Mouse (Mus musculus) liver, adult 2 months (tissue): ENCODE data around the gene Rps15a. TPM values are rescaled to one million over a fixed set of nuclear protein-coding genes. Genes with fewer than 3 reads are reported as not detected.

Source experiments
- DNase-seq: peaks from one replicate; pipeline ENCODE4 v3.0.0-alpha.2; 2011; ENCODE audit warnings: low read depth, low spot score; ENCODE audit errors: extremely low read depth
- H3K27ac ChIP-seq: fragments of 200-500 bp; replicated peaks from 2 replicates; pipeline ENCODE4 v1.5.1; 2012; ENCODE audit warnings: low read depth, mild to moderate bottlenecking, control low read depth, inconsistent platforms, low read length; ENCODE audit not compliant: insufficient read depth
- H3K27me3 ChIP-seq: fragments of 200-500 bp; 2 replicates; pipeline ENCODE4 v1.6.1; 2012; ENCODE audit warnings: mild to moderate bottlenecking, moderate library complexity, low read length, inconsistent platforms; ENCODE audit not compliant: control insufficient read depth, insufficient read depth
- H3K36me3 ChIP-seq: fragments of 200-500 bp; 2 replicates; pipeline ENCODE4 v1.6.1; 2012; ENCODE audit warnings: low read length, inconsistent platforms; ENCODE audit not compliant: control insufficient read depth, insufficient read depth
- H3K4me1 ChIP-seq: fragments of 200-500 bp; 2 replicates; pipeline ENCODE4 v1.6.1; 2011; ENCODE audit warnings: low read length; ENCODE audit not compliant: control insufficient read depth, insufficient read depth
- H3K4me3 ChIP-seq: fragments of 200-500 bp; 2 replicates; pipeline ENCODE4 v1.5.1; 2011; ENCODE audit warnings: low read depth, mild to moderate bottlenecking, control low read depth, low read length, moderate library complexity; ENCODE audit not compliant: insufficient read depth
- H3K79me2 ChIP-seq: fragments of 200-500 bp; 2 replicates; pipeline ENCODE4 v1.6.1; 2012; ENCODE audit warnings: inconsistent platforms, mild to moderate bottlenecking, low read length, moderate library complexity; ENCODE audit not compliant: control insufficient read depth, insufficient read depth
- H3K9ac ChIP-seq: fragments of 200-500 bp; 2 replicates; pipeline ENCODE4 v1.6.1; 2012; ENCODE audit warnings: low read depth, mild to moderate bottlenecking, control low read depth, inconsistent platforms, low read length
- CTCF ChIP-seq: fragments of 200-500 bp; IDR thresholded peaks from 2 replicates; pipeline ENCODE4 v1.5.1; 2011; ENCODE audit warnings: low read depth, low read length, control low read depth
- POLR2A ChIP-seq: fragments of 200-500 bp; IDR thresholded peaks from 2 replicates; pipeline ENCODE4 v1.6.1; 2011; ENCODE audit warnings: low read length, control low read depth; ENCODE audit not compliant: insufficient read depth; ENCODE audit errors: extremely low read depth
- WGBS: fragments of 180-500 bp; shearing (Covaris S2); methylation state at CpG from one replicate; pipeline ENCODE4 v1.1.7; 2018; 5-methylcytosine and 5-hydroxymethylcytosine counted together
- polyA plus RNA-seq: library from polyadenylated mRNA; depleted of rRNA; stranded (reverse); fragments of >200 nt; gene quantifications from 2 replicates; pipeline ENCODE4 v1.2.3, GENCODE M21; 2012
- total RNA-seq: library from RNA; depleted of rRNA; stranded (reverse); fragments of >200 nt; gene quantifications from 2 replicates; pipeline ENCODE4 v1.2.3, GENCODE M21; 2014

Gene Rps15a
- total and polyA plus RNA-seq, 2 experiments, result 154 to 651 TPM

- H3K79me2 ChIP-seq, result peaks cover 11% of the 10 kb centered on the region; the same call in 1 of the 2 replicates
- no peaks in the 10 kb centered on the region for H3K27me3 ChIP-seq
- WGBS, result 58% methylated on average over 11 of the region's 11 CpGs
- no peak overlapping the region for H3K4me3 ChIP-seq
- H3K36me3 ChIP-seq, result peaks cover 38% of the 10 kb centered on the region
- no peak overlapping the region for H3K9ac ChIP-seq
- peaks cover 6% of the 10 kb centered on the region for H3K4me1 ChIP-seq
- no peak for DNase-seq
- H3K27ac ChIP-seq, result no peak overlapping the region
- TF ChIP-seq CTCF (no peak), POLR2A (no peak)
These were observed 10.4 kb upstream of the Rps15a start for GRCm38 (mm10) chr7:118126219-118126875.

- peak; percentile 51 for DNase-seq
- no peak overlapping the region for H3K4me3 ChIP-seq
- peaks cover 11% of the 10 kb centered on the region; the same call in 1 of the 2 replicates for H3K79me2 ChIP-seq
- TF ChIP-seq CTCF (no peak), POLR2A (no peak)
- H3K9ac ChIP-seq, result no peak overlapping the region
- H3K27ac ChIP-seq, result no peak overlapping the region
- H3K36me3 ChIP-seq, result peaks cover 42% of the 10 kb centered on the region
- no peaks in the 10 kb centered on the region for H3K27me3 ChIP-seq
- peaks cover 6% of the 10 kb centered on the region for H3K4me1 ChIP-seq
These were observed 9.7 kb upstream of the Rps15a start for GRCm38 (mm10) chr7:118125736-118126135.

GRCm38 (mm10) chr7:118123512-118124411, 7.8 kb upstream of the Rps15a start:
- H3K27ac ChIP-seq, result no peak overlapping the region
- no peak for TF ChIP-seq CTCF
- no peak for TF ChIP-seq POLR2A
- H3K4me1 ChIP-seq, result peaks cover 6% of the 10 kb centered on the region
- no peak overlapping the region for H3K9ac ChIP-seq
- peaks cover 61% of the 10 kb centered on the region for H3K36me3 ChIP-seq
- no peak for DNase-seq
- H3K79me2 ChIP-seq, result peaks cover 11% of the 10 kb centered on the region; the same call in 1 of the 2 replicates
- H3K27me3 ChIP-seq, result no peaks in the 10 kb centered on the region
- H3K4me3 ChIP-seq, result no peak overlapping the region
- WGBS, result 88% methylated on average over 4 of the region's 4 CpGs

- TF ChIP-seq CTCF (no peak), POLR2A (no peak)
- H3K4me3 ChIP-seq, result no peak overlapping the region
- WGBS, result 98% methylated on average over 7 of the region's 7 CpGs
- no peak for DNase-seq
- H3K4me1 ChIP-seq, result peaks cover 6% of the 10 kb centered on the region
- H3K9ac ChIP-seq, result no peak overlapping the region; the same call in 1 of the 2 replicates
- peaks cover 65% of the 10 kb centered on the region for H3K36me3 ChIP-seq
- no peaks in the 10 kb centered on the region for H3K27me3 ChIP-seq
- H3K79me2 ChIP-seq, result peaks cover 11% of the 10 kb centered on the region; the same call in 1 of the 2 replicates
- no peak overlapping the region for H3K27ac ChIP-seq
These were observed 6.2 kb upstream of the Rps15a start for GRCm38 (mm10) chr7:118122235-118122634.

GRCm38 (mm10) chr7:118120654-118121053, 4.7 kb upstream of the Rps15a start:
- no peak for DNase-seq
- TF ChIP-seq CTCF (no peak), POLR2A (no peak)
- Histone ChIP-seq H3K4me1 (0 out of 2 replicates have a peak, but pooled peaks cover under 1% of the 10 kb centered on the region), H3K27me3 (no peaks in the 10 kb centered on the region), H3K36me3 (peaks cover 50% of the 10 kb centered on the region), H3K4me3 (no peak overlapping the region), H3K79me2 (peaks cover 6% of the 10 kb centered on the region; the same call in 1 of the 2 replicates), H3K27ac (no peak overlapping the region), H3K9ac (no peak overlapping the region)
- 92% methylated on average over 1 of the region's 1 CpGs for WGBS

- no peak for DNase-seq
- Histone ChIP-seq H3K27ac (no peak overlapping the region), H3K4me1 (no peaks in the 10 kb centered on the region; the same call in 1 of the 2 replicates), H3K9ac (no peak overlapping the region), H3K36me3 (peaks cover 49% of the 10 kb centered on the region), H3K79me2 (peaks cover 14% of the 10 kb centered on the region), H3K27me3 (no peaks in the 10 kb centered on the region), H3K4me3 (no peak overlapping the region)
- WGBS, result 72% methylated on average over 5 of the region's 5 CpGs
- TF ChIP-seq CTCF (no peak), POLR2A (no peak)
These were observed 4.0 kb upstream of the Rps15a start for GRCm38 (mm10) chr7:118119946-118120345.
